ENCODE assay signal across 21 mouse cellular contexts in the genomic region with DNA sequence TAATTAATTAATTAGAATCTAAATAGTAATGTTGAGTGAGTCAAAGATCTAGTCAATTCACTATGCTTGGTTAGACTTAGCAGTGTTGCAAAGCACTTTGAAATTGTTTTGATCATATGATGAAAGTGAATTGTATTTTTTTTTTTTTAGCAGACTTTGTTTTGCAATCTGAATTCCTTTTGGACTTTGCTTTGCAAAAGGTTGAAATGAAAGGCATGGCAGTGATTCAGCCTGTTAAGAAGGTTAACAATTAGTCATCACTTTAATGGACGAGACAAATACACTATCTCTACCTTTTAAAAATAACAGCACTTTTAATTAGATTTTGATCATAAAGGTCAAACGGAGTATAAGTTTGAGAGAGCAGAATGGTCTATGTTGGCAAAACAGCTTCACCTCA.
DNase-seq lines count a peak whose midpoint lies in the region; ATAC-seq and TF ChIP-seq lines count a peak whose summit lies in the region.
"Had no signal": no experiment of that assay in that cellular context is flagged by ENCODE, and none has a peak within 500 bp of the region (broad histone marks: within the 10 kb centered on the region; RNA-seq: fewer than 3 reads in every experiment).

No protein-coding gene starts in this region.

- no peaks in the 10 kb centered on the region for H3K9me3 ChIP-seq in kidney, embryonic 16.5 days (ENCODE audit: low read length)
- H3K9me3 ChIP-seq: embryonic facial prominence, embryonic 13.5 days; embryonic facial prominence, embryonic 15.5 days; forebrain, embryonic 10.5 days; forebrain, embryonic 12.5 days had no signal

- WGBS in kidney, embryonic 16.5 days: 85% methylated on average over 2 of the region's 2 CpGs

- peak; percentile 3 for DNase-seq in adrenal gland, adult 2 months
- no peak for DNase-seq in adrenal gland, adult 8-10 months
- peak; percentile 50 for DNase-seq in kidney, adult 9 months
- DNase-seq in 3T3-L1 (ENCODE audit: low read depth, low spot score) (peak; percentile 51), Patski (ENCODE audit: low read depth, low spot score) (peak; percentile 19)
- DNase-seq in lung, postnatal 4 days: no peak
- DNase-seq: adrenal gland, postnatal 10 days; adrenal gland, postnatal 25 days; cerebellum, adult 11 months; cerebellum, adult 18-20 months; cerebellum, adult 8-10 months; cerebellum, adult 9-11 months; embryo, embryonic 11 days had no signal

- H3K9ac ChIP-seq in kidney, embryonic 16.5 days (replicated peaks; ENCODE audit: low read length): no peak overlapping the region
- H3K9ac ChIP-seq: embryonic facial prominence, embryonic 13.5 days; embryonic facial prominence, embryonic 15.5 days; forebrain, embryonic 12.5 days had no signal

- no peak for TF ChIP-seq CTCF in Patski (IDR thresholded peaks at IDR 0.05)

- no peak overlapping the region for H3K4me2 ChIP-seq in kidney, embryonic 16.5 days (replicated peaks; ENCODE audit: low read depth, low read length)
- H3K4me2 ChIP-seq: embryonic facial prominence, embryonic 13.5 days; embryonic facial prominence, embryonic 15.5 days; forebrain, embryonic 12.5 days had no signal

- no peaks in the 10 kb centered on the region for H3K4me1 ChIP-seq in kidney, embryonic 16.5 days (ENCODE audit: insufficient read depth, low read length)
- H3K4me1 ChIP-seq: embryonic facial prominence, embryonic 13.5 days; embryonic facial prominence, embryonic 15.5 days; forebrain, embryonic 10.5 days; forebrain, embryonic 12.5 days had no signal

- in situ Hi-C loops in Patski (cut with MboI; ENCODE audit: low pct_unique_long_range_greater_than_20kb): no loop called here

- CTCF ChIA-PET in Patski (lab: Charles Lee): no interaction called here

- no peaks in the 10 kb centered on the region for H3K27me3 ChIP-seq in kidney, embryonic 16.5 days (ENCODE audit: insufficient read depth, low read length)
- H3K27me3 ChIP-seq in Patski: no peaks in the 10 kb centered on the region
- H3K27me3 ChIP-seq: embryonic facial prominence, embryonic 13.5 days; embryonic facial prominence, embryonic 15.5 days; forebrain, embryonic 12.5 days had no signal

- H3K36me3 ChIP-seq in kidney, embryonic 16.5 days (ENCODE audit: insufficient read depth, low read length): no peaks in the 10 kb centered on the region
- H3K36me3 ChIP-seq: embryonic facial prominence, embryonic 13.5 days; embryonic facial prominence, embryonic 15.5 days; forebrain, embryonic 10.5 days; forebrain, embryonic 12.5 days had no signal

- no peak for ATAC-seq in kidney, embryonic 16.5 days (ENCODE audit: low FRiP score, low TSS enrichment)
- ATAC-seq in Patski: peak; percentile 53
- ATAC-seq: forebrain, embryonic 14.5 days; forebrain, embryonic 16.5 days had no signal

- no peak overlapping the region for H3K4me3 ChIP-seq in kidney, embryonic 16.5 days (ENCODE audit: low read length)
- H3K4me3 ChIP-seq: embryonic facial prominence, embryonic 13.5 days; embryonic facial prominence, embryonic 15.5 days; erythroblast, embryonic 14.5 days; forebrain, embryonic 10.5 days; forebrain, embryonic 12.5 days had no signal

- H3K27ac ChIP-seq in kidney, embryonic 16.5 days (ENCODE audit: low read length): no peak overlapping the region
- H3K27ac ChIP-seq: embryonic facial prominence, embryonic 13.5 days; embryonic facial prominence, embryonic 15.5 days; forebrain, embryonic 10.5 days; forebrain, embryonic 12.5 days had no signal

- POLR2A ChIA-PET in Patski (lab: Charles Lee): no interaction called here

Comparison
In these comparisons a context has a peak if more than half of its experiments do, and no peak if none do; other contexts are left out.
1. DNase-seq: peak in adrenal gland, adult 2 months (single experiment), kidney, adult 9 months (single experiment), 3T3-L1 (single experiment) and Patski (single experiment); none in adrenal gland, adult 8-10 months (single experiment) and lung, postnatal 4 days (0 of 2).